Mouse (Mus musculus) limb, embryonic 13.5 days (tissue): ENCODE measurements around the gene Pbx1. TPM values are rescaled to one million over a fixed set of nuclear protein-coding genes. Genes with fewer than 3 reads are reported as not detected.

Experiments
- ATAC-seq: fragments of 200-750 bp; cut with Nextera tagmentation; 2 replicates; pipeline ENCODE4 v1.8.0; 2017; ENCODE audit warnings: low read depth, moderate number of reproducible peaks, moderate TSS enrichment; ENCODE audit not compliant: low FRiP score
- H3K27ac ChIP-seq: fragments of 300-500 bp; sonication (generic); 2 replicates; pipeline ENCODE4 v1.5.1; 2015; ENCODE audit warnings: inconsistent platforms, mild to moderate bottlenecking, moderate library complexity
- H3K27me3 ChIP-seq: fragments of 300-500 bp; sonication (generic); 2 replicates; pipeline ENCODE4 v1.6.1; 2015; ENCODE audit warnings: mild to moderate bottlenecking, inconsistent platforms
- H3K36me3 ChIP-seq: fragments of 300-500 bp; sonication (generic); 2 replicates; pipeline ENCODE4 v1.6.1; 2015; ENCODE audit warnings: inconsistent platforms, mild to moderate bottlenecking, moderate library complexity
- H3K4me1 ChIP-seq: fragments of 300-500 bp; sonication (generic); 2 replicates; pipeline ENCODE4 v1.6.1; 2015; ENCODE audit warnings: inconsistent platforms
- H3K4me2 ChIP-seq: fragments of 300-500 bp; sonication (generic); replicated peaks from 2 replicates; pipeline ENCODE4 v1.6.1; 2015; ENCODE audit warnings: inconsistent platforms, mild to moderate bottlenecking, moderate library complexity
- H3K4me3 ChIP-seq: fragments of 300-500 bp; sonication (generic); 2 replicates; pipeline ENCODE4 v1.5.1; 2015; ENCODE audit warnings: moderate library complexity, mild to moderate bottlenecking, inconsistent platforms
- H3K9ac ChIP-seq: fragments of 300-500 bp; sonication (generic); 2 replicates; pipeline ENCODE4 v1.6.1; 2015; ENCODE audit warnings: mild to moderate bottlenecking, inconsistent platforms
- H3K9me3 ChIP-seq: fragments of 300-500 bp; sonication (generic); 2 replicates; pipeline ENCODE4 v1.6.1; 2016; ENCODE audit warnings: inconsistent platforms
- WGBS: fragments of 180-500 bp; shearing (Covaris S2); methylation state at CpG from one replicate; pipeline ENCODE4 v1.1.7; 2015; 5-methylcytosine and 5-hydroxymethylcytosine counted together
- polyA plus RNA-seq: library from polyadenylated mRNA; unstranded; fragments of >200 nt; fragmentation: Nextera tagmentation; extraction: Ambion mirVana; gene quantifications from 2 replicates; pipeline ENCODE4 v1.2.1, GENCODE M21; 2015

Pbx1 gene
- polyA plus RNA-seq, 1 experiment from 2014 or later: 31.6 TPM

DNA sequence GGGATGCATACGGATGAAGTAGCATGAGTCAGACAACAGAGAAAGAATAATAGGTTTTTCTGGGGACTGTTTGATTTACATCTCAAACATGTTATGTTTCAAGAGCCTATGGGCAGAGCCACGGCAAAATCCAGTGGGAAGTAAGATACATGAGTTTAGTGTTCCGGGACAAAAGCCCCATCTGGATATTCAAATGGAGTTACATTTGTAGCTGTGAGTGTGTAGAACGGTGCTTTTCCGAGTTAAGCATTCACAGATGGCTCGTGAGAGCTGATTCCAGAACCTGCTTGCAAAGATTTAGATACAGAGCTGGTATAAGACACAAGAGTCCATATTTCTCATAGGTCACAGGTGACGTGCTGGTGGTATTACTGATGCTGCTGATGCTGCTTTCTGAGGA, 238.7 kb downstream of the Pbx1 start:
- no peak overlapping the region for H3K4me2 ChIP-seq
- peaks cover 30% of the 10 kb centered on the region for H3K36me3 ChIP-seq
- no peak for ATAC-seq
- 0 out of 2 replicates have a peak, but pooled peaks cover 4% of the 10 kb centered on the region for H3K4me1 ChIP-seq
- H3K4me3 ChIP-seq: no peak overlapping the region
- H3K9ac ChIP-seq: no peak overlapping the region
- H3K9me3 ChIP-seq: no peaks in the 10 kb centered on the region
- no peak overlapping the region for H3K27ac ChIP-seq
- 80% methylated on average over 7 of the region's 7 CpGs for WGBS
- H3K27me3 ChIP-seq: no peaks in the 10 kb centered on the region

DNA sequence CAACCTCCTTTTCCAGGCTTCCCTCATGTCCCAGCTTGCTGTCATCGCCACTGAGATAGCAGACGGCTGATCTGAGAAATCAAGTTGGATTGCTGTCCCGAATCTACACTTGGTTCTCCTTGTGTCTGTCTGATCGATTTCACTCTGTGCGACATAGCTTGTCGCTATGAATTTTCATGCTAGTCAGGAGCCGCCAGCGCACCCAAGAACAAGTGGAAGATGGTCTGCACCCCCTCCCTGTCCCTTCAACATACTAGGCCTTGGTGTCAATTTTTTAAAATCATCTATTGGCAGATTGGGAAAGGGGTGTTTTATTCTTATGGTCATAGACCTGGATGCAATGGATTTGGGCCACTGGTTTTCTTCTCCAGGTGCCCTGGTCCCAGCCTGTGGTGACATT, 249.3 kb downstream of the Pbx1 start:
- Histone ChIP-seq H3K4me1 (peaks cover 14% of the 10 kb centered on the region), H3K9me3 (no peaks in the 10 kb centered on the region), H3K36me3 (peaks cover 48% of the 10 kb centered on the region), H3K27me3 (no peaks in the 10 kb centered on the region), H3K4me3 (no peak overlapping the region), H3K9ac (no peak overlapping the region), H3K27ac (no peak overlapping the region), H3K4me2 (no peak overlapping the region)
- 93% methylated on average over 8 of the region's 8 CpGs for WGBS
- ATAC-seq: no peak

DNA sequence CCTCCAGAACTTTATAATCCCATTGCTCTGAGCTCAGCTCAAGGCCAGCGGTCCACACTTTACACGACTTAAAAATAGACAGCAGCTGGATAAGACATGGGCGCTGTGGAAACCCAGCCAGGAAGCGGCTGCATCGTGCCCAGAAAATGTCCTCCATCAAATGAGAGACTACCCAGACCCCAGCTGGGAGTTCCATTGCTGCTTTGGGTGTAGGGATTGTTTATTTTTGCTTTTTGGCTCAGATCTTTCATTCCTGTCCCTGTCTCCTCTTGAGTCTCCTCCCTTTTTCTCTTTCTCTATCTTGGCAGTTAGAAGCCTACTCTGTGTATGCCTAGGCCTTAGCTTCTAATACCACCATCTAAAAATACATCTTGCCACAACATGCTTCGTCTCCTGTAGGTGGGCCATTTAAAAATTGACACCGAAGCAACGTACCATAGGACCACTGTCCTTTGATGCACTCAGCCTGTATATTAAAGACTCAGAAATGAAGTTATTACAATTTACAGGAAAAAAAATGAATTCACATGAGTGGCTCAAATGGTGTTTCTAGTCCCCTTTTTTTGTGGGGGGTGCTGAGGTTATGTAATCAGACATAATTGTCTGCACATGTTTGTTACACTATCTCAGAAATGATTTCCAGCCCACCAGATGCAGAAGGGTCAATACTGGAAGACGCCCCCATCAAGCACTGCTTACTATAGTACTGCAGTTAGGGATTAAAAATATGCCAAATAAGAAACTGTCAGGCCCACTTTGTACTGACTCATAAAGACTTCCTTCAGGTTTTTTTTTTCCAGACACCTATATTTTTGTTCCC, 251.2 kb downstream of the Pbx1 start:
- Histone ChIP-seq H3K4me1 (peaks cover 2% of the 10 kb centered on the region), H3K4me2 (no peak overlapping the region), H3K4me3 (no peak overlapping the region), H3K27ac (no peak overlapping the region), H3K9me3 (no peaks in the 10 kb centered on the region), H3K27me3 (no peaks in the 10 kb centered on the region), H3K36me3 (peaks cover 44% of the 10 kb centered on the region), H3K9ac (no peak overlapping the region)
- ATAC-seq: no peak
- WGBS: 89% methylated on average over 9 of the region's 9 CpGs

DNA sequence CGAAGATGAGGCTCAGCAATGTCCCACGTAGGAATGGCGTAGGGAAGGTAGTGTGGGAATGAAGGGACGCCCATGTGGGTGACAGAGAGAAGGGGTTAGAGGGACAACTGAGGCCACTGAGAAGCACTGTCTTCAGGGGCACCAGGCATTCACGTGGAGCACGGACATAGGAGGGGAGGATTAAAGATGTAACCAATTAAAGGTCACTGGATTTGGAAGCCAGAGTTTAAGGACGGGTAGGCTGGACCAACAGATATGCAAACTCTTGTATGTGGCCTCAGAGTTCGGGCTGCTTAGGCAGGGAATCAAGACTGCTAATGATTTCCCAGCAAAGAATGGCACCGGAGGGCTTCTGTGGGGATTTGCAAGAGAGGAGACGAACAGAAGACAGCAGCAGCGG, 252.4 kb downstream of the Pbx1 start:
- Histone ChIP-seq H3K4me3 (no peak overlapping the region), H3K4me1 (no peaks in the 10 kb centered on the region), H3K36me3 (peaks cover 41% of the 10 kb centered on the region), H3K9ac (no peak overlapping the region), H3K27ac (no peak overlapping the region), H3K9me3 (no peaks in the 10 kb centered on the region), H3K4me2 (no peak overlapping the region), H3K27me3 (no peaks in the 10 kb centered on the region)
- ATAC-seq: no peak
- WGBS: 91% methylated on average over 11 of the region's 11 CpGs

DNA sequence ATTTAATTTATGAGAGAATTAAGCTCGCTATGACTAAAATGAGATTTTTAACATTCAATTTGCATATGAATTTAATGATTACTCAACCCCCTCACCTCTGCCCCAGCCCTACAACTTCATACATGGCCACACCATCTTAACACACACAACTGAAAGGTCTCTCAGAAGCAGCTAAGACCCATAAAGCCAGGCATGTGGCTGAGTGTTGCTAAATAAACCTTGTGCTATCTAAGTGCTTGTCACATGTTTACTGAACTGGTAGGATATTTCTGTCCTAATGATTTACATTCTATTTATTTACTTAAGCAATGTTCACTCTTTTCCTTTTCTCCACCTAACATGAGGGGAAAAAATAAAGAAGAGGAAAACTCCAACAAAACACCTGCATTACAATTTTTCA, 253.5 kb downstream of the Pbx1 start:
- H3K27me3 ChIP-seq: no peaks in the 10 kb centered on the region
- ATAC-seq: no peak
- no peak overlapping the region for H3K9ac ChIP-seq
- 86% methylated on average over 1 of the region's 1 CpGs for WGBS
- H3K27ac ChIP-seq: no peak overlapping the region
- H3K4me1 ChIP-seq: no peaks in the 10 kb centered on the region
- H3K9me3 ChIP-seq: no peaks in the 10 kb centered on the region
- no peak overlapping the region for H3K4me3 ChIP-seq
- H3K4me2 ChIP-seq: no peak overlapping the region
- peaks cover 38% of the 10 kb centered on the region for H3K36me3 ChIP-seq

DNA sequence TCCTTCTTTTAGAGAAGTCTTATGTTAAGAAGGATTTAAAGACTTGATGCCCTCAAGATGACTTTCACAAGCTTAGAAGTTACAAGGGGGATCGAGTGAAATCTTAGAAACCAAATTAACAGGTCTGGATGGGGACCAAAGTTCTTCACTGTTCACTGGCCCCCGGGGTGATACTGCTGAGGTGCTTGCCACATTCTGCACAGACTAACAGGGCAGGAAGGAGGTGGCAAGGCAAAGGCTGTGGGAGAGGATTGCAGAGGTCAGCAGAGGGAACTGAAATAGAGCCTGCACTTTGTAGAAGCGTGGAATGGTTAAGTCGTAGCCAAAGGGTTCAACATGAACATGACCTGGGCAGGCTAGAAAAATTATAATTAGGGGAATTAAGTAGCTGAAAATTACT, 256.5 kb downstream of the Pbx1 start:
- no peak for ATAC-seq
- Histone ChIP-seq H3K9ac (no peak overlapping the region), H3K4me1 (no peaks in the 10 kb centered on the region), H3K4me3 (no peak overlapping the region), H3K27ac (no peak overlapping the region), H3K9me3 (no peaks in the 10 kb centered on the region), H3K27me3 (no peaks in the 10 kb centered on the region), H3K4me2 (no peak overlapping the region), H3K36me3 (peaks cover 14% of the 10 kb centered on the region)
- WGBS: 81% methylated on average over 4 of the region's 4 CpGs

DNA sequence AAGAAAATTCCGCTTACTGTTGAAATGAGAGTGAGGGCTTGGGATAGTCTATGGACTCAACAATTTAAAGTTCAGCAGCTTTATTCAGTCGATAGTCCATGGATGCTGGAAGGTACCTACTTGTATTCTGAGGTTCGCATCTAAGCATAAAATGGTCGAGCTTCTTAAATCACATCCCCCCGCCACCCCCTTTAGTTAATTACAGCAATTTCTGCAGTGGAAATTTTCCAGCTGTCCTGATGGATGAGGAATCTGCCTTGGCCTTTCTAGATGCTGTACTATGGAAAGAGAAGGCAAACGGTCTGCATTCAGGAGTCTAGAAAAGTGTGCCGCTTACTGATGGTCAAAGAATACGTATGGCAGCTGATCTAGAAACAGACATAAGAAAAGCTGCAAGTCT, 262.3 kb downstream of the Pbx1 start:
- H3K4me1 ChIP-seq: peaks cover 8% of the 10 kb centered on the region
- ATAC-seq: no peak
- no peak overlapping the region for H3K9ac ChIP-seq
- WGBS: 86% methylated on average over 8 of the region's 8 CpGs
- H3K4me2 ChIP-seq: no peak overlapping the region
- H3K27me3 ChIP-seq: no peaks in the 10 kb centered on the region
- no peak overlapping the region for H3K4me3 ChIP-seq
- H3K27ac ChIP-seq: no peak overlapping the region
- 0 out of 2 replicates have a peak, but pooled peaks cover 5% of the 10 kb centered on the region for H3K36me3 ChIP-seq
- H3K9me3 ChIP-seq: no peaks in the 10 kb centered on the region

DNA sequence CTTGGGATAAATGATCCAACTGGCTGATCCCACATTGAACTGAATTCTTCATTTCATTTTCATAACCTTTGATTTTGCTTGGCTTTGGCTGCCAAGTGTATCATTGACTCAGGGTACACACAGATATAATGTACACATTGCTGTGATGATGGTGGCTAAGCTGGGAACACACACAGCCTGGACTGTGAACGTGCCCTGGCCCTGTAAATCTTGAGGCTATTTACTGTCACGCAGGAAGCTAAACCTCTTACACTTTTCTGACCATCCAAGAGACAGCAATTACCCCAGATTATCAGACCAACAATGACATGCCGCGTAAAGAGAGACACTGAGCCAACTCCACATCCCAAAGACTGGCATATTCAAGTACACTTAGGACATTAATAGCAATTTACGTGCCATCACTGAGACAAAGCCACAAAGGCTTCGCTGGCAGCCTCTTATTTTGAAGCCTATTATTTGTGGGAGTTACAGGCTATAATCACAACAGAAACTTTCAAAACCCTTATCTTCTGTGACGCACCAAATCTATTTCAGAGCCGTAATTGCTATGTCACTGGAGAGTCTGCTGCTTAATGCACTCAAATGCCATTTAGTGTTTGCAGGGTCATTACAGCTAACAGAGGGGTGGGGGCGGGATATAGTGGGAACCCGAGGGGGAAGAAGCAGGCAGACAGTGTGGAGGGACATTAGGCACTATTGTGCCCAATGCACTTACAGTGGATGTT, 262.9 kb downstream of the Pbx1 start:
- H3K9me3 ChIP-seq: no peaks in the 10 kb centered on the region
- H3K27me3 ChIP-seq: no peaks in the 10 kb centered on the region
- no peak overlapping the region for H3K4me3 ChIP-seq
- H3K4me1 ChIP-seq: peaks cover 13% of the 10 kb centered on the region
- no peak overlapping the region for H3K4me2 ChIP-seq
- no peak overlapping the region for H3K9ac ChIP-seq
- 81% methylated on average over 10 of the region's 10 CpGs for WGBS
- ATAC-seq: no peak
- no peak overlapping the region for H3K27ac ChIP-seq
- H3K36me3 ChIP-seq: 0 out of 2 replicates have a peak, but pooled peaks cover 4% of the 10 kb centered on the region

DNA sequence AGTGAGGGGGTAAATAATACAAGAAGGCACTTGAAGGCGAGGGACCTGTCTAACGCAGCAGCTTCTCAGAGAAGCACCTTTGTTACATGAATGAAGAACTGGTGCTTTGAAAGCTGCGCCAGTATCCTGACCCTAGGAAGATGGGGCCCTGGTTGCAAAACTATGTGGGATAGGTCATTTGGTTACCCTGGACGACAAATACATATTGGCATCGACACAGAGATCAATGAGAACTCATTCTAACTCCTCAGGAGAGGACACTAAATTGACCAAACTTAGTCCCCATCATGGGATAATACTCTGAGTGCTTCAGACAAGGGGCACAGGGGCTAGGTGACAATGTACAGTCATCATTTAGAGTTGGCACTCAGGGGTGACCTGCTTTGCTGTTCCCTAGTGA, 264.3 kb downstream of the Pbx1 start:
- no peak overlapping the region for H3K4me2 ChIP-seq
- no peaks in the 10 kb centered on the region for H3K36me3 ChIP-seq
- peaks cover 19% of the 10 kb centered on the region for H3K4me1 ChIP-seq
- WGBS: 93% methylated on average over 5 of the region's 5 CpGs
- no peak for ATAC-seq
- no peaks in the 10 kb centered on the region for H3K9me3 ChIP-seq
- H3K27me3 ChIP-seq: no peaks in the 10 kb centered on the region
- no peak overlapping the region for H3K27ac ChIP-seq
- H3K9ac ChIP-seq: no peak overlapping the region
- H3K4me3 ChIP-seq: no peak overlapping the region

DNA sequence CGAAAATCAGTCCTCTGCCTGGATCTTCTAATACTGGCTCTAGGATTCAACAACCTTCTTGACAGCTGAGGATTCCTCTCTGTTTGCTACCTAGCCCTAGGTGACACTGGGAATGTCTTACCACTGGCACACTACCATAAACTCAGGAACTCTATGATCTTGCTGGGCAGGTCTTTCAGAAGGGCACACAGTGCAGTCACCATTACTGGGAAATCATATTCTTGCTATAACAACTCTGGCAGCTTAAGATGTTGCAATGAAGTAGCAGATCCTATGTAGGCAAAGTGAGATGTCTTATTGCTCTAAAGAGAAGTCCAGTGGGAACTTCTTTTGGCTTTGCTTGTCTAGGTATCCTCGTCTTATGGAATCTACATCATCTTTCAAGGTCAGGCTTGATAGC, 265.2 kb downstream of the Pbx1 start:
- ATAC-seq: no peak
- 95% methylated on average over 2 of the region's 2 CpGs for WGBS
- no peaks in the 10 kb centered on the region for H3K27me3 ChIP-seq
- H3K4me2 ChIP-seq: no peak overlapping the region
- H3K4me3 ChIP-seq: no peak overlapping the region
- peaks cover 19% of the 10 kb centered on the region for H3K4me1 ChIP-seq
- H3K9me3 ChIP-seq: no peaks in the 10 kb centered on the region
- no peaks in the 10 kb centered on the region for H3K36me3 ChIP-seq
- H3K9ac ChIP-seq: no peak overlapping the region
- H3K27ac ChIP-seq: no peak overlapping the region

DNA sequence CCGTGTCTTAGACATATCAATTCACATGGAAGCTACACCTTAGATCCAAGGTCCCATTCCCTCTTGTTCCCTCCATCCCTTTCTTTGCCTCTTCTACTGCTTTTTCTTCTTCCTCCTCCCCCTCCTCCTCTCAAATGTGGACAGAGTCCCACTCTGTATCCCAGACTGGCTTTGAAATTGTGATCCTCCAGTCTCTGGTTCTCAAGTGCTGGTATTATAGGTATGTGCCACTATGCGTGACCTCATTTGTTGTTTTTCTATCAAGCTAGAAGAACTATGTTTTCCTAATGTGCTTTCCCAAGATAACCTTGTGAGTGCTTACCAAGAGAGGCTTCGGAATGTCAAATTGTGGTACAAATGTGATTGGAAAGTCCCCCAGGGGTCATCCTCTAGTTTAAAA, 267.1 kb downstream of the Pbx1 start:
- Histone ChIP-seq H3K36me3 (no peaks in the 10 kb centered on the region), H3K9me3 (no peaks in the 10 kb centered on the region), H3K4me3 (no peak overlapping the region), H3K4me2 (no peak overlapping the region), H3K27ac (no peak overlapping the region), H3K27me3 (no peaks in the 10 kb centered on the region), H3K4me1 (peaks cover 19% of the 10 kb centered on the region), H3K9ac (no peak overlapping the region)
- ATAC-seq: no peak
- WGBS: 77% methylated on average over 3 of the region's 3 CpGs

DNA sequence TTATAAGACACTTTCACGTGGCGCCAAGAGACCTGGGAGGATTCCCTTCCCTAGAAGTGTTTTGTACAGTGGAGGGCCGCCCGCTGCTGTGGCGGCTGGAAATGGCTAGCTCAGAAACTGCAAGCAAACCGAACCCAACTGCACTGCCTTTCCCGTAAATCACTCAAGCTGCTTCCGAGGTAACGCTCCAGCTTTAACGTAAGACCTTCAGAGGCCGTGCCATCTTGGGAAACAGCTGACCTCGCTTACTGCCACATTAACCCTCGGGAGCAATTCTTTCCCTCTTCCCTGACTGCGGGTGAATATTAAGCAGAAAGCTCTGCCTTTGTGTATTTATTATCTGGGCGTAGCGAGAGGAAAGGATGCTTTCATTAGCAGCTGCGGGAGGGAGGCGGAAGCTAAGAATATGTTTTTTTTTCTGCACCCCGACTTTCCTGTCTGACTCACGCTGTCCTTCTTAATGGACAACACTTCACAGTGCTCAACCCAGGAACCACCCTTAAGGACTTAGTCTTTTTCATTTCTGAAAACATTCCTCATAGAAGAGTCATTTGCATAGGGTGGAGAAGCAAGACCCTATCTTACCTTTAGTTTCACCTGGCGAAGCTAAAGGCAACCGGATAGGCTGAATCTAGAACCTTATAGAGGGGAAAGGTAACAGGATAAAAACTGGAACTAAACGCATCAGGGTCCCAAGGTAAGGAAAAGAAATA, 268.4 kb downstream of the Pbx1 start:
- no peak overlapping the region for H3K27ac ChIP-seq
- H3K27me3 ChIP-seq: no peaks in the 10 kb centered on the region
- WGBS: 59% methylated on average over 23 of the region's 23 CpGs
- no peaks in the 10 kb centered on the region for H3K9me3 ChIP-seq
- no peak overlapping the region for H3K4me2 ChIP-seq
- no peak overlapping the region for H3K4me3 ChIP-seq
- no peak for ATAC-seq
- H3K36me3 ChIP-seq: peaks cover 8% of the 10 kb centered on the region; the same call in 1 of the 2 replicates
- peaks cover 19% of the 10 kb centered on the region for H3K4me1 ChIP-seq
- H3K9ac ChIP-seq: no peak overlapping the region
